Mouse (Mus musculus) mouse embryonic stem cell (cell line): ENCODE measurements around the gene Olfr417.

ENCODE experiments used
- in situ Hi-C, 2 experiments: fragments of 300-500 bp; cut with MboI; formaldehyde crosslinking; loops; 1 replicate in 1 of 2; 3 replicates in 1 of 2; pipeline ENCODE4 v1.14.3; 2019 to 2020; ENCODE audit warnings: low sequenced_read_pairs in 2 of 2, low pct_unique_long_range_greater_than_20kb in 1 of 2, mixed read lengths in 1 of 2; ENCODE audit not compliant: unreplicated experiment in 1 of 2

Olfr417 gene

DNA sequence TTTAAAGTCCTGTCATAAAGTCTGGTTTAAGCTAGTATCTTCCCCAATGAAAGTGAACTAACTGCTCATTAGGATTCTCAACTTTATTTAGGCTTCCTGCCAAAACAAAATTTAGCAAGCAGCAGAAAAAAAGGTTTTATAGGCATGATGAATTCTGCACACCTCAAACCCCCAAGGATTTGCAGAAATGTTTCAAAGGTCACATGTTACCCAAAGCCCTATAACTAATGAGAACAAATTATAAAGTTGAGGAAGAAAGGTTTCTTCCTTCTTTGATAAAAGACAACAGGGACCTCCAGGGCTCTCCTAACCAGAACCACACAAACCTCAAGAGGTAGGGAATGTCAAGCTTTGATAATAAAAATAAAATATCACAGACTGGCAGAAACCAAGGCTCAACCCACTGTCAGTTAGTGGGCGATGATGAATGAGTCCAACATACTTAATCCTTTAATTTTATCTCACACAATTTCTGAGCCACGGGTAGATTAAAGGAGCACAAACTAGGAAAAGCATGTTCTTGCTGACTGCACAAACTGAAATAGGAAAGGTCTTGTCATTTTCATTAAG lies at the start of gene Olfr417:
TSS of gene Olfr417 (plus strand) at position 241 of the 570 bp plus-strand sequence.
- in situ Hi-C loops = no loop called here

DNA sequence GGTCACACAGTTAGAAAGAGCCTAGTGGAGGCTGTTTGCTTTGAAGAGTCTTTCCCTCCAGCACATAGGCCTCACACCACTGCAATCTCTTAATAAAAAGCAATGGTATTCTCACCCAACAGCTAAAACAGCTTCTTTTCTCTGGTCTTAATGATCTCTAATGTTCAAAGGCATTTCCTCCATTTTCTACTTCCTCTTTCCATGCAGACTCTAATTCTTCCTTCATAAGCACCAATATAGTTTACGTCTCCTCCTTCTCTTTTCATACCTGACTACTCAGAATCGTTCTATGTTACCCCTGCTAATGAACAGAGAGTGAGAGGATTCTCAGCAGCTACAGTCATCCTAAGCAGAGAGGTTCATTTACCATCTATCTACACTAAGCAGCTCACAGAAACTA lies 47.6 kb upstream of the Olfr417 start:
- in situ Hi-C loops = no loop called here

DNA sequence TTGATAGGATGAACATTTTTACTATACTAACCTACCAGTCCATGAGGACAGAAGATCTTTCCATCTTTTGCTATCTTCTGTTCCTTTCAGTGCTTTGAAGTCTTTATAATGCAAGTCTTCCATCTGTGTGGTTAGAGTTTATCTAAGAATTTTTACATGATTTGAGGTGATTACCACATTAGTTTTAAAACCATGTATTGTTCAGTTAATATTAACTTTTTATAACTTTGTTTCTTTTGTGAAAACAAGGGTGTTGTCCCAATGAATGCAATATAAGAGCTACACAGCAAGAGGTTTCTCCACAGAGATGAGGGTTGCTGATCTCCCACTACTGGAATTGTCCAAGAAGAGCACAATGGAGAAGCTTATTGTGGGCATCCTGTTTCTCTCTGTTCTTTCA lies 34.7 kb upstream of the Olfr417 start, which contains the start of gene Mptx1:
TSS of gene Mptx1 (plus strand) at position 301 of the 400 bp plus-strand sequence.
- in situ Hi-C loops = loop anchor here (10.0 kb wide), 1 partner anchor 1055 kb away; the partner anchor contains the start of gene Mptx2 (in 2 of the 2)

DNA sequence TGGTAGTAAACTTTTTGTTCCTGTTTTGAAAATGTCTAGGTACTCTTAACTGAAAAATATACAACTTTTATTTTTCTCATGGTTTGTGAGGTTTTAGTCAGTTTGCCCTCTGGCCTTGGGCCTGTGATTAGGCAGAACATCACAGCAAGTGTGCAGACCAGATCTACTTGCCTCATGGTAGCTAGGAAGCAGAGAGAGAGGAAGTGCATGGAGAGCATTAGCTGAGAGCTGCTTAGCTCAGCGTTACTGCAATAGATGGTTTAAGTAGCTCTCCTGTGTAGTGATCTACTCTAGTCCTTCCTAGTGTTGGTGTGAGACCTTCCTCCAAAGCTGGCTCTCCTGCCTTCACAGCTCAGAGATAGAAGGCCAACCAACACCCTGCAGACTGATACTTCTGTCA lies 11.3 kb upstream of the Olfr417 start:
- in situ Hi-C loops = loop anchor here (10.0 kb wide), 1 partner anchor 1119 kb away; no protein-coding TSS in a partner anchor

DNA sequence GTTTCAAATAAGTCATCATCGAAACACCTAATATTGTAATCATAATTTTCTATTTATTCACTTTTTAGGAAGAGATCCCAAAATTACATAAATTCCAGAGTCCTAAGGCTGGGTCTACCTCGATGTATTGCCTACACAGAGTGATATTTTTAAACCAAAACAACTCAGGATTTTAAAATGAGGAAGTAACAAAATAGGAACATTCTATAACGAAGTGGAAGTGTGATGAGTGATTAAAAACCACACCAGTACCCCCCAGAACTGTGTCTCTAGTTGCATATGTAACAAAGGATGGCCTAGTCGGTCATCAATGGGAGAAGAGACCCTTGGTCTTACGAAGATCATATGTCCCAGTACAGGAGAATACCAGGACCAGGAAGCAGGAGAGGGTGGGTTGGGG lies 10.3 kb upstream of the Olfr417 start:
- in situ Hi-C loops = loop anchor here (10.0 kb wide), 1 partner anchor 1120 kb away; no protein-coding TSS in a partner anchor

DNA sequence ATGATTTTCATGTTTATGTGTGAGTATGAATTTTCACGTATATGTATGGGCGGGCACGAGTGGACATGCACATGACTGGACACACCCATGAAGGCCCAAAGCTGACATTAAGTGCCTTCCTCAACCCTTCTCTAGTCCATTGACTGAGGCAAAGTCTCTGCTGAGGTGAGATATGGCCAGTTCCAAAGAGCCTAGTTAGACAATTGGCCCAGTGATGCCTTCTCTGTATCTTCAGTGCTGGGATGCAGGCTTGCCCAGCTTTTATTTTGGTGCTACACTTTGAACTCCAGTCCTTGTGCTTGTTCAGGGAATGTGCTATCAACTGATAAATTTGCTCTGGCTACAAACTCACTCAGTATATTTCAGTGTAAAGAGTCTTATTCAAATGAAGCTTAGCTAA lies 8.9 kb downstream of the Olfr417 start:
- in situ Hi-C loops = no loop called here

DNA sequence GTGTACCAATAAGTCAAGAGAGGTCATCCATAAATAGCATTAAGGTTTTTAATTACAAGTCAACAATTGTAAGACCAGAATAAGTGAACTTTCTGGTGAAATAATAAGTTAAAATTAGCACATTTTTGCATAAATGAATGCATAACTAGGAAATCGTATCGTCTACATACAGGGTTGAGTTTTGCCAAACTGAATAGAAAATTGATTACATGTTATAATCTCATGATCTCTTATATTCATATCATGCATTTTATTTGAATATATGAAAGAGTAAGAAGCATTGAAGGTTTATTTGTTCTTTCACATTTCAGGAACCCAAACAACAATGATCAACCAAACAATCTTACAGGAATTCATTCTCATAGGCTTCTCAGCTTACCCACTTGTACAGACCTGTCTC lies 25.8 kb downstream of the Olfr417 start, which contains the start of gene Olfr248:
TSS of gene Olfr248 (plus strand) at position 301 of the 400 bp plus-strand sequence.
- in situ Hi-C loops = no loop called here

DNA sequence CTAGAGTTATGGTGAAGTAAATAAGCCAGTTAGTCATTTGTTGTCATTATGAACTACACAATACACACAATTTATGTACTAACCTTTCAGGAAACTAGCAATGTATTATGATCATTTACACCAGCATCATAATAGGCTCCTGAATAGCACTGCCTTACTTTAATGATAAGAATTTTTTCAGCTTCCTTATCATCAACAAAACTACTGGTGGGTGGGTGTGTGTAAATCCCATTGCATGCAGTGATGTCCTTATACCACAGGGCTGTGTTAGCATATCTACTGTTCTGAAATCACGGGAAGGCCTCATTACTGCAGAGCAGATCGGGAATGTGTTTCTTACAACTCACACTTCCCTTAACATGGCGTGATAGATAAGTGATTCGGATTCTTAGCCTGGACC lies 58.0 kb downstream of the Olfr417 start:
- in situ Hi-C loops = no loop called here

DNA sequence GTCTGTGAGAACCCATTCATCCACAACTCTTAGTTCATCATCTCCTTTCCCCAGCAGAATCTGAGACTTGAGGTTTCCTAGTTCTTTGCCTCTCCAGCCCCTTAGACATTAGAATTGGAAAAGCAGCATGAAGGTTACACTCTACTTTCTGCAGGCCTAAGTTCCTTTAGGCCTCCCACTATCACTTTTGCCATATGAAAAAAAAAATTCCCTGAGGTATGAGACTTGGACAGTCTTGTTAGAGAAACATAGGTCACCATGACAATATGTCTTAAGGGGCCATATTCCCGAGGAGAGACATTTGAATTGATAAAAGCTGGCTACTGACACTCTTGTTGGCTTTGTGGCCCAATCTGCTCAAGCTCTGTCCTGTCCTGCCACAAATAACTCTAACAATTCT lies 58.8 kb downstream of the Olfr417 start, which contains the start of gene Olfr414:
TSS of gene Olfr414 (plus strand) at position 301 of the 400 bp plus-strand sequence.
- in situ Hi-C loops = no loop called here
